In the genomic region with DNA sequence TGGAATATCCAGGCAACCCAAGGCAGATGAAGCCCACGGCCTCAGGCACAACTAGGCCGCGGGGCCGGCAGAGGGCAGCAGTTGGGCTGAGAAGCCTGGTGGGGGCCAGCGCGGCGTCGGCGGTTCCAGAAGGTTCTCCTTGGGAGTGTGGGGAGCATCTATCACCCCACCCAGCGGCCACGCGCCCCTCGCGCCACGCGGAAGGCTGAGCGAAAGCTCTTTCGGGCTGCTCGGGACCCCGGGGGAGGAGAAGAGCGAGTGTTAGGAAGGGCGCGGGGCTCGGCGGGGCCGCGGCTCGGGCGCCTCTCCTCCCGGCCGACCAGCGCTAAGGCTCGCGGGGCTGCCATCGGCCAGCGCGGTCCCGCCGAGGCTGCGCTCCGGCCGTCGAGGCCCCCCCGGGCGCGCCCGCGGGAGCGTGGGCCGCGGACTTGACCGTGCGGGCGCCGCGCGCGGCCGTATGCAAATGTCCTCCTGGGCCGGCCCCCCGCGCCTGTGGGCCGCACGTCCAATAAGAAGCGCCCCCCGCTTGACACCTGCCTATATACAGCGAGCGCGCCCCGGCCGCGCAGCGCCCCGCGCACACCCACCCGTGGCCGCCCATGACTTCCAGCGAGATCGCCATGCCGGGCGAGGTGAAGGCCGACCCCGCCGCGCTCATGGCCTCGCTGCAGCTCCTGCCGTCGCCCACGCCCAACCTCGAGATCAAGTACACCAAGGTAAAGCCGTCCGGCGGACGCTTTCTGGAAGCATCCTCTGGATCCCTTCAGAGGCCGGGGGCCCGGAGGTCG, we compare ENCODE assay signal across 8 mouse cellular contexts. TPM values are rescaled to one million over a fixed set of nuclear protein-coding genes. Genes with fewer than 3 reads are reported as not detected.
DNase-seq lines count a peak whose midpoint lies in the region; ATAC-seq and TF ChIP-seq lines count a peak whose summit lies in the region.

A gene (plus strand): TSS at position 542 of the 788 bp plus-strand sequence.

- TF ChIP-seq POLR2A in cortical plate, adult 2 months (IDR thresholded peaks at IDR 0.05; ENCODE audit: extremely low read depth, insufficient read depth, low read length), result no peak

- 0 out of 2 replicates have a peak, but pooled peaks have one; percentile 7 for TF ChIP-seq CTCF in cortical plate, adult 2 months (IDR thresholded peaks at IDR 0.05; ENCODE audit: extremely low read depth, insufficient read depth, low read length)
- peak; percentile 69 for TF ChIP-seq CTCF in liver, embryonic 14.5 days (IDR thresholded peaks at IDR 0.05; ENCODE audit: low read depth)

- H3K27me3 ChIP-seq in intestine, embryonic 15.5 days (replicated peaks), result peaks cover 25% of the 10 kb centered on the region
- H3K27me3 ChIP-seq in liver, embryonic 14.5 days (ENCODE audit: control insufficient read depth, insufficient read depth, low read length), result peaks cover 72% of the 10 kb centered on the region

- H3K4me1 ChIP-seq in cortical plate, adult 2 months (ENCODE audit: control insufficient read depth, insufficient read depth, low read length), result no peaks in the 10 kb centered on the region
- H3K4me1 ChIP-seq in intestine, embryonic 15.5 days (replicated peaks), result peaks cover 12% of the 10 kb centered on the region
- H3K4me1 ChIP-seq in liver, embryonic 14.5 days (replicated peaks; ENCODE audit: control insufficient read depth in 2 of 2, insufficient read depth in 2 of 2, low read length in 1 of 2), result no peaks in the 10 kb centered on the region

- no peak within 1 kb of the TSS for H3K27ac ChIP-seq in cortical plate, adult 2 months (ENCODE audit: insufficient read depth, low read length)
- no peak within 1 kb of the TSS for H3K27ac ChIP-seq in intestine, embryonic 15.5 days
- no peak within 1 kb of the TSS for H3K27ac ChIP-seq in liver, embryonic 14.5 days

- H3K9me3 ChIP-seq in intestine, embryonic 15.5 days, result no peaks in the 10 kb centered on the region
- H3K9me3 ChIP-seq in liver, embryonic 14.5 days (ENCODE audit: control insufficient read depth, low read length), result no peaks in the 10 kb centered on the region

- H3K9ac ChIP-seq in intestine, embryonic 15.5 days, result peak within 1 kb of the TSS; percentile 50
- H3K9ac ChIP-seq in liver, embryonic 14.5 days (replicated peaks), result no peak within 1 kb of the TSS

- ATAC-seq in intestine, embryonic 15.5 days, result peak; percentile 88
- ATAC-seq in liver, embryonic 14.5 days (ENCODE audit: insufficient read depth), result no peak

- under 1% methylated on average over 96 of the region's 97 CpGs for WGBS in intestine, embryonic 15.5 days
- WGBS in liver, embryonic 14.5 days (ENCODE audit: insufficient replicate concordance), result 2% methylated on average over 72 of the region's 97 CpGs

- peak within 1 kb of the TSS; percentile 91 for H3K4me2 ChIP-seq in intestine, embryonic 15.5 days (replicated peaks)
- H3K4me2 ChIP-seq in liver, embryonic 14.5 days (ENCODE audit: low read depth), result peak within 1 kb of the TSS; percentile 45

- H3K4me3 ChIP-seq in cortical plate, adult 2 months (ENCODE audit: insufficient read depth, low read length), result no peak within 1 kb of the TSS
- H3K4me3 ChIP-seq in intestine, embryonic 15.5 days (replicated peaks), result peak within 1 kb of the TSS; percentile 53
- H3K4me3 ChIP-seq in liver, embryonic 14.5 days (ENCODE audit: insufficient read depth in 1 of 2, low read depth in 2 of 2, low read length in 2 of 2), result peak within 1 kb of the TSS; percentile 38 to 42; a peak in 3 of 4 replicates

- H3K36me3 ChIP-seq in intestine, embryonic 15.5 days, result no peaks in the 10 kb centered on the region
- H3K36me3 ChIP-seq in liver, embryonic 14.5 days (replicated peaks; ENCODE audit: control insufficient read depth, insufficient read depth, low read depth), result no peaks in the 10 kb centered on the region

- no peak for TF ChIP-seq EP300 in liver, embryonic 14.5 days (IDR thresholded peaks at IDR 0.05; ENCODE audit: low read depth)

- peak; percentile 70 to 77 for DNase-seq in cerebellum, postnatal 14 days
- no peak for DNase-seq in cerebellum, adult 11 months
- DNase-seq in gonadal fat pad, adult 2 months (ENCODE audit: low read depth), result no peak
- DNase-seq in liver, embryonic 14.5 days (ENCODE audit: low read depth in 3 of 3, low spot score in 3 of 3), result no peak
- peak; percentile 85 for DNase-seq in neural tube, embryonic 10.5 days (ENCODE audit: extremely low spot score, low spot score)
- peak; percentile 9 to 15 for DNase-seq in thymus, adult 18-20 months

RNA-seq across cellular contexts. Expression of the gene that starts here (rescaled TPM):
- 7.5 and 8.1 TPM in 2 replicates for polyA plus RNA-seq in cortical plate, adult 2 months (2012; rRNA removed)
- 14.2 and 14.5 TPM in 2 replicates for polyA plus RNA-seq in gonadal fat pad, adult 2 months (2012; rRNA removed)
- 73.9 and 75.6 TPM in 2 replicates for polyA plus RNA-seq in intestine, embryonic 15.5 days (2015; fragmentation: Nextera tagmentation; extraction: Ambion mirVana)
- 0.47 and 0.58 TPM in 2 replicates for polyA plus RNA-seq in liver, embryonic 14.5 days (2012; rRNA removed)
- polyA plus RNA-seq in liver, embryonic 14.5 days (2014; fragmentation: Nextera tagmentation; extraction: Ambion mirVana), result 0.79 and 1.3 TPM in 2 replicates

Comparison
In these comparisons a context has a peak if more than half of its experiments do, and no peak if none do; other contexts are left out.
1. DNase-seq: peak in cerebellum, postnatal 14 days (2 of 2), neural tube, embryonic 10.5 days (single experiment) and thymus, adult 18-20 months (2 of 2); none in cerebellum, adult 11 months (single experiment), gonadal fat pad, adult 2 months (single experiment) and liver, embryonic 14.5 days (0 of 3).